Mouse (Mus musculus): Measurements from ENCODE around the gene Gm17581. TPM values are rescaled to one million over a fixed set of nuclear protein-coding genes. Genes with fewer than 3 reads are reported as not detected.
A peak's percentile ranks its signal among the peaks of the same experiment; 100 is the strongest.

Gm17581 gene
- total and polyA plus RNA-seq, 2 experiments from 2014 or later = not detected

DNA sequence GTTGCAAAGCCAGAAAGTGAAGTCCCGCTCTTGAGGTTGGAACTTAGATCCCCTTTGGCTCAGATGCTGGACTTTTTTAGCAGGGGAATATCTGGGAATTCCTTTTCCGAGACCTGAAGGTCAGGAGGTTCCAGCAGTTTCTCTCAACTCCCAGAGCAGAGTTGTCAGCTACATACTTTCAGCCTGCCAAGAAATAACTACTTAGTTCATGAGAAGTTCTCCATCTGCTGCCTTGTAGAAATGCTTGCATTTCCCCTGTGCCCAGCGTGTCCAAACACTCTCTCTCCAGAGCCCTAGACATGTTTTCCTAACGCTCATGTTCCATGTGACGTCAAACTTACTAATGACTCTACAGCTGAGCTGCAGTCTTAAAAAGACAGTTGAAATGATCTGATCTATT is 586 bp downstream of the Gm17581 start:
- Histone ChIP-seq H3K4me3 (ENCODE audit: low read depth, low read length) (no peak overlapping the region), H3K4me2 (ENCODE audit: low read depth, low read length) (no peak overlapping the region), H3K9ac (replicated peaks; ENCODE audit: low read depth, low read length) (no peak overlapping the region), H3K27ac (ENCODE audit: low read depth) (no peak overlapping the region), H3K27me3 (ENCODE audit: control insufficient read depth, insufficient read depth, low read length) (no peaks in the 10 kb centered on the region), H3K4me1 (ENCODE audit: control insufficient read depth, insufficient read depth) (no peaks in the 10 kb centered on the region; the same call in 1 of the 2 replicates), H3K9me3 (replicated peaks; ENCODE audit: control insufficient read depth, low read length) (no peaks in the 10 kb centered on the region), H3K36me3 (replicated peaks; ENCODE audit: control insufficient read depth, insufficient read depth, low read length) (no peaks in the 10 kb centered on the region)
- DNase-seq (ENCODE audit: low spot score) = peak; percentile 24
- whole genome bisulfite sequencing = 51% methylated on average over 5 of the region's 5 CpGs
- no peak for ATAC-seq (ENCODE audit: insufficient read depth, low read depth)
- no peak for TF ChIP-seq EP300 (IDR thresholded peaks at IDR 0.05; ENCODE audit: low read depth)
- no peak for TF ChIP-seq CTCF (IDR thresholded peaks at IDR 0.05; ENCODE audit: low read depth)

GRCm38 (mm10) chr2:155729158-155729645 is 6.5 kb downstream of the Gm17581 start, which contains the start of gene Edem2:
Edem2 (minus strand) TSS chr2:155729475.
- ATAC-seq (ENCODE audit: insufficient read depth, low read depth) = peak; percentile 92

GRCm38 (mm10) chr2:155728742-155729141 is 6.9 kb downstream of the Gm17581 start:
- TF ChIP-seq CTCF (IDR thresholded peaks at IDR 0.05; ENCODE audit: low read depth) = no peak
- TF ChIP-seq EP300 (IDR thresholded peaks at IDR 0.05; ENCODE audit: low read depth) = no peak
- 5% methylated on average over 15 of the region's 15 CpGs for WGBS
- Histone ChIP-seq H3K27me3 (ENCODE audit: control insufficient read depth, insufficient read depth, low read length) (no peaks in the 10 kb centered on the region), H3K36me3 (replicated peaks; ENCODE audit: control insufficient read depth, insufficient read depth, low read length) (no peaks in the 10 kb centered on the region), H3K9me3 (replicated peaks; ENCODE audit: control insufficient read depth, low read length) (no peaks in the 10 kb centered on the region), H3K4me2 (ENCODE audit: low read depth, low read length) (peak overlapping the region; percentile 96), H3K27ac (ENCODE audit: low read depth) (no peak overlapping the region), H3K4me3 (ENCODE audit: low read depth, low read length) (peak overlapping the region; percentile 75), H3K9ac (replicated peaks; ENCODE audit: low read depth, low read length) (peak overlapping the region; percentile 57), H3K4me1 (ENCODE audit: control insufficient read depth, insufficient read depth) (peaks cover 6% of the 10 kb centered on the region)
- ATAC-seq (ENCODE audit: insufficient read depth, low read depth) = peak; percentile 8; the same call in 1 of the 2 replicates
- DNase-seq (ENCODE audit: low spot score) = no peak

More at GRCm38 (mm10) chr2:155729158-155729645, 6.5 kb downstream of the Gm17581 start, which contains the start of gene Edem2:
- Histone ChIP-seq H3K9ac (replicated peaks; ENCODE audit: low read depth, low read length) (peak within 1 kb of the TSS; percentile 57), H3K4me2 (ENCODE audit: low read depth, low read length) (peak within 1 kb of the TSS; percentile 96), H3K9me3 (replicated peaks; ENCODE audit: control insufficient read depth, low read length) (no peaks in the 10 kb centered on the region), H3K36me3 (replicated peaks; ENCODE audit: control insufficient read depth, insufficient read depth, low read length) (no peaks in the 10 kb centered on the region), H3K27ac (ENCODE audit: low read depth) (no peak within 1 kb of the TSS), H3K4me1 (ENCODE audit: control insufficient read depth, insufficient read depth) (peaks cover 6% of the 10 kb centered on the region), H3K27me3 (ENCODE audit: control insufficient read depth, insufficient read depth, low read length) (no peaks in the 10 kb centered on the region), H3K4me3 (ENCODE audit: low read depth, low read length) (peak within 1 kb of the TSS; percentile 75)
- under 1% methylated on average over 32 of the region's 33 CpGs for WGBS
- peak; percentile 90 for DNase-seq (ENCODE audit: low spot score)
- no peak for TF ChIP-seq EP300 (IDR thresholded peaks at IDR 0.05; ENCODE audit: low read depth)
- no peak for TF ChIP-seq CTCF (IDR thresholded peaks at IDR 0.05; ENCODE audit: low read depth)

DNA sequence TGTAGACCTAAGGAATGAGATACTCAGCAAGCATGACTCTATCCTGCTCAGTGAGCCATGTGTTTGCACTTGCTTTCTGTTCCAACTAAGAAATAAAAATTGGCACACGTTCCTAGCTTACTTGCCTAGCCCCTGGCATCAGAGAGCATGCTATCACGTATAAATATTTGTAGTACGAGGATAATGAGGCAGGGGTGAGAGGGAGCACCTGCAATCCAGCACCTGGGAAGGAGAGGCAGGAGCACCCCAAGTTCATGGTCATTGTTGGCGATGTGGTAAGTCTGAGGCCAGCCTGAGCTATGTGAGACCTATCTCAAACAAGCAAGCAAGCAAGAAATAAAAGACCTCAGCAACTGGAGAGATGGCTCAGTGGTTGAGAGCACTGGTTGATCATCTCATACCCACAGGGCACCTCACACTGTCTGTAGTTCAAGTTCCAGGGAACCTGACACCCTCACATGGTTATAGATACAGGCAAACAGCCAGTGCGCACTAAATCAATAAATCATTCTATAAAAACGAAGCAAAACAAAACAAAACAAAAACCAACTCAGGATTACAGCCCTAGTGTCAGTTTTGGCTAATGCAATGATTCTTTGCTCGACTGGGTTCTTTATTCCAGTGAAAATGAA is 7.8 kb downstream of the Gm17581 start:
- Histone ChIP-seq H3K27me3 (ENCODE audit: control insufficient read depth, insufficient read depth, low read length) (no peaks in the 10 kb centered on the region), H3K4me1 (ENCODE audit: control insufficient read depth, insufficient read depth) (peaks cover 6% of the 10 kb centered on the region), H3K9ac (replicated peaks; ENCODE audit: low read depth, low read length) (no peak overlapping the region), H3K36me3 (replicated peaks; ENCODE audit: control insufficient read depth, insufficient read depth, low read length) (peaks cover 2% of the 10 kb centered on the region; the same call in 1 of the 2 replicates), H3K27ac (ENCODE audit: low read depth) (no peak overlapping the region), H3K9me3 (replicated peaks; ENCODE audit: control insufficient read depth, low read length) (no peaks in the 10 kb centered on the region), H3K4me3 (ENCODE audit: low read depth, low read length) (no peak overlapping the region), H3K4me2 (ENCODE audit: low read depth, low read length) (no peak overlapping the region)
- 72% methylated on average over 7 of the region's 7 CpGs for WGBS
- no peak for ATAC-seq (ENCODE audit: insufficient read depth, low read depth)
- DNase-seq (ENCODE audit: low spot score) = no peak
- TF ChIP-seq EP300 (IDR thresholded peaks at IDR 0.05; ENCODE audit: low read depth) (no peak), CTCF (IDR thresholded peaks at IDR 0.05; ENCODE audit: low read depth) (no peak)

- no peak overlapping the region for H3K4me3 ChIP-seq (ENCODE audit: low read depth, low read length)
- ATAC-seq (ENCODE audit: insufficient read depth, low read depth) (no peak), DNase-seq (ENCODE audit: low spot score) (no peak)
- H3K4me2 ChIP-seq (ENCODE audit: low read depth, low read length) = no peak overlapping the region
- no peaks in the 10 kb centered on the region for H3K27me3 ChIP-seq (ENCODE audit: control insufficient read depth, insufficient read depth, low read length)
- H3K36me3 ChIP-seq (replicated peaks; ENCODE audit: control insufficient read depth, insufficient read depth, low read length) = peaks cover 8% of the 10 kb centered on the region; the same call in 1 of the 2 replicates
- WGBS = 81% methylated on average over 7 of the region's 7 CpGs
- H3K4me1 ChIP-seq (ENCODE audit: control insufficient read depth, insufficient read depth) = peaks cover 6% of the 10 kb centered on the region
- no peak overlapping the region for H3K27ac ChIP-seq (ENCODE audit: low read depth)
- no peak overlapping the region for H3K9ac ChIP-seq (replicated peaks; ENCODE audit: low read depth, low read length)
- H3K9me3 ChIP-seq (replicated peaks; ENCODE audit: control insufficient read depth, low read length) = no peaks in the 10 kb centered on the region
- TF ChIP-seq CTCF (IDR thresholded peaks at IDR 0.05; ENCODE audit: low read depth) (no peak), EP300 (IDR thresholded peaks at IDR 0.05; ENCODE audit: low read depth) (no peak)
These were observed 9.4 kb downstream of the Gm17581 start for GRCm38 (mm10) chr2:155726302-155726701.

Data from heart, postnatal 0 days (tissue).